Mouse (Mus musculus) kidney, postnatal 0 days (tissue): ENCODE data around the gene Clip2. TPM values are rescaled to one million over a fixed set of nuclear protein-coding genes. Genes with fewer than 3 reads are reported as not detected.

ENCODE experiments used
- ATAC-seq: fragments of 200-750 bp; cut with Nextera tagmentation; replicated peaks from 2 replicates; pipeline ENCODE4 v1.8.0; 2017; ENCODE audit warnings: low read depth, moderate number of reproducible peaks, moderate TSS enrichment, moderate library complexity; ENCODE audit not compliant: low FRiP score
- DNase-seq: peaks from one replicate; pipeline ENCODE4 v3.0.0-alpha.2; 2016; ENCODE audit warnings: low spot score
- H3K27ac ChIP-seq: fragments of 300-500 bp; sonication (generic); 2 replicates; pipeline ENCODE4 v1.5.1; 2014; ENCODE audit warnings: mild to moderate bottlenecking
- H3K27me3 ChIP-seq: fragments of 300-500 bp; sonication (generic); 2 replicates; pipeline ENCODE4 v1.6.1; 2014; ENCODE audit warnings: low read length, mixed read lengths; ENCODE audit not compliant: insufficient read depth
- H3K36me3 ChIP-seq: fragments of 300-500 bp; sonication (generic); 2 replicates; pipeline ENCODE4 v1.6.1; 2014; ENCODE audit warnings: low read length, mixed read lengths; ENCODE audit not compliant: insufficient read depth
- H3K4me1 ChIP-seq: fragments of 300-500 bp; sonication (generic); replicated peaks from 2 replicates; pipeline ENCODE4 v1.6.1; 2014; ENCODE audit warnings: antibody characterized with exemption, low read length, mixed read lengths; ENCODE audit not compliant: insufficient read depth
- H3K4me2 ChIP-seq: fragments of 300-500 bp; sonication (generic); 2 replicates; pipeline ENCODE4 v1.6.1; 2014; ENCODE audit warnings: mild to moderate bottlenecking, low read length, moderate library complexity, mixed read lengths
- H3K4me3 ChIP-seq: fragments of 300-500 bp; sonication (generic); replicated peaks from 2 replicates; pipeline ENCODE4 v1.5.1; 2014; ENCODE audit warnings: low read depth, low read length
- H3K9ac ChIP-seq: fragments of 300-500 bp; sonication (generic); 2 replicates; pipeline ENCODE4 v1.6.1; 2014; ENCODE audit warnings: low read depth, low read length
- H3K9me3 ChIP-seq: fragments of 300-500 bp; sonication (generic); replicated peaks from 2 replicates; pipeline ENCODE4 v1.6.1; 2016; ENCODE audit warnings: low read length, inconsistent platforms, mixed read lengths
- CTCF ChIP-seq: IDR thresholded peaks from 2 replicates; pipeline ENCODE4 v1.5.1; 2016; ENCODE audit warnings: antibody characterized with exemption, low read depth, mild to moderate bottlenecking, moderate library complexity
- WGBS: fragments of 180-500 bp; shearing (Covaris S2); extraction: QIAGEN DNeasy Blood & Tissue Kit; methylation state at CpG from one replicate; pipeline ENCODE4 v1.1.7; 2014; 5-methylcytosine and 5-hydroxymethylcytosine counted together
- polyA plus RNA-seq: library from polyadenylated mRNA; unstranded; fragments of >200 nt; fragmentation: Nextera tagmentation; extraction: Ambion mirVana; gene quantifications from 2 replicates; pipeline ENCODE4 v1.2.1, GENCODE M21; 2015

Gene Clip2
- polyA plus RNA-seq, 1 experiment from 2014 or later, result 3.3 TPM

GRCm38 (mm10) chr5:134532417-134532816 is 19.8 kb downstream of the Clip2 start:
- ATAC-seq, result no peak
- TF ChIP-seq CTCF, result no peak
- no peak overlapping the region for H3K4me2 ChIP-seq
- H3K9ac ChIP-seq, result no peak overlapping the region
- no peak overlapping the region for H3K4me3 ChIP-seq
- H3K36me3 ChIP-seq, result peaks cover 21% of the 10 kb centered on the region; the same call in 1 of the 2 replicates
- H3K9me3 ChIP-seq, result no peaks in the 10 kb centered on the region
- 94% methylated on average over 6 of the region's 6 CpGs for WGBS
- DNase-seq, result no peak
- no peaks in the 10 kb centered on the region for H3K4me1 ChIP-seq
- no peak overlapping the region for H3K27ac ChIP-seq
- H3K27me3 ChIP-seq, result no peaks in the 10 kb centered on the region

GRCm38 (mm10) chr5:134531585-134531984 is 20.6 kb downstream of the Clip2 start:
- DNase-seq (no peak), ATAC-seq (no peak)
- H3K27ac ChIP-seq, result no peak overlapping the region
- H3K4me1 ChIP-seq, result no peaks in the 10 kb centered on the region
- peaks cover 21% of the 10 kb centered on the region; the same call in 1 of the 2 replicates for H3K36me3 ChIP-seq
- 88% methylated on average over 9 of the region's 9 CpGs for WGBS
- no peak overlapping the region for H3K4me2 ChIP-seq
- no peak overlapping the region for H3K9ac ChIP-seq
- H3K4me3 ChIP-seq, result no peak overlapping the region
- no peak for TF ChIP-seq CTCF
- no peaks in the 10 kb centered on the region for H3K27me3 ChIP-seq
- H3K9me3 ChIP-seq, result no peaks in the 10 kb centered on the region

DNA sequence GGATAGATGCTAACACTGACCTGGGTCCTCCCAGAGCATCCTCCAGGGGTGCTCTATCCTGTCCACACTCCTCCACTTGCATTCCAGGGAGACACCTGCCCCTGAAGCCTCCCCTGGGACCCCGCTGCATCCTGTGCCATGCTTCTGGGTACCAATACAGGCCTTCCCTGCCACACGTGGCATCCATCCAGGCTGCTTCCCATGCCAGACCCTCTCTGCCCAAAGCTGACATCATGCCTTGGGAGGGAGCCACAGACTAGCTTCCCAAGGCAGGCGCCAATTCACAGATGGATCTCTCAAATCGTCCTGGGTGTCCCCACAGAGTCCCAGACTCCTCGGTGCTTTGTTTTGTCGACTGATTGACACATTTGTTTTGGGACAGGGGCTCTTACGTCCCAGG is 21.4 kb downstream of the Clip2 start:
- Histone ChIP-seq H3K27me3 (no peaks in the 10 kb centered on the region), H3K4me2 (no peak overlapping the region), H3K4me3 (no peak overlapping the region), H3K9ac (no peak overlapping the region), H3K9me3 (no peaks in the 10 kb centered on the region), H3K27ac (no peak overlapping the region), H3K36me3 (peaks cover 25% of the 10 kb centered on the region), H3K4me1 (no peaks in the 10 kb centered on the region)
- WGBS, result 76% methylated on average over 7 of the region's 7 CpGs
- DNase-seq (no peak), ATAC-seq (no peak)
- no peak for TF ChIP-seq CTCF

DNA sequence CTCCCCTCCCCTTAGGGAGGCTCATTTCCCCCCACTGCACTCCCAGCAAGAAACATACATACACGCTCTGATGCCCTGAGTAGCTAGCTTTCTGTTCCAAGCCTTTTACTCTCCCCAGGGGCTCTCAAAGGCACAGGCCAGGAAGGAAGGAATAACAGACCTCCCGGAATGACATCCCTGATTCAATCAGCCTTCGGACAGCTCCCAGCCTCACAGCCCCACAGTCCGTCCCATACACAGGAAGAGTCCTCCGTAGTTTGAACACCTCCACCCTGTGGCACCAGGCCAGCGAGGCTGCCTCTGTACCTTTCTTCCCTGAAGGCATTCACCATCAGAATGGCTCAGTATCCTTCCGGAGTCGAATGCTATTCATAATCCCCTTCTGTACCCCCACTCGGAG is 23.7 kb downstream of the Clip2 start:
- no peaks in the 10 kb centered on the region for H3K27me3 ChIP-seq
- no peaks in the 10 kb centered on the region for H3K9me3 ChIP-seq
- 39% methylated on average over 9 of the region's 9 CpGs for WGBS
- no peak for DNase-seq
- no peak for ATAC-seq
- TF ChIP-seq CTCF, result no peak
- no peak overlapping the region for H3K4me3 ChIP-seq
- peaks cover 16% of the 10 kb centered on the region for H3K36me3 ChIP-seq
- no peak overlapping the region for H3K4me2 ChIP-seq
- H3K9ac ChIP-seq, result no peak overlapping the region
- H3K4me1 ChIP-seq, result no peaks in the 10 kb centered on the region
- no peak overlapping the region for H3K27ac ChIP-seq

GRCm38 (mm10) chr5:134525971-134526711 is 26.1 kb downstream of the Clip2 start:
- WGBS, result 92% methylated on average over 15 of the region's 15 CpGs
- DNase-seq, result no peak
- TF ChIP-seq CTCF, result peak; percentile 23; the same call in 1 of the 2 replicates
- Histone ChIP-seq H3K4me1 (no peaks in the 10 kb centered on the region), H3K4me2 (no peak overlapping the region), H3K27me3 (no peaks in the 10 kb centered on the region), H3K27ac (no peak overlapping the region), H3K9ac (no peak overlapping the region), H3K36me3 (peaks cover 15% of the 10 kb centered on the region), H3K9me3 (no peaks in the 10 kb centered on the region), H3K4me3 (no peak overlapping the region)
- no peak for ATAC-seq

- Histone ChIP-seq H3K36me3 (peaks cover 15% of the 10 kb centered on the region), H3K4me2 (no peak overlapping the region), H3K27ac (no peak overlapping the region), H3K4me1 (no peaks in the 10 kb centered on the region), H3K27me3 (no peaks in the 10 kb centered on the region), H3K9me3 (no peaks in the 10 kb centered on the region), H3K4me3 (no peak overlapping the region), H3K9ac (no peak overlapping the region)
- TF ChIP-seq CTCF, result no peak
- no peak for DNase-seq
- no peak for ATAC-seq
- WGBS, result 71% methylated on average over 5 of the region's 5 CpGs
Observed at GRCm38 (mm10) chr5:134523728-134524127, 28.5 kb downstream of the Clip2 start.
